Mouse (Mus musculus): Measurements from ENCODE around the gene Clns1a. TPM values are rescaled to one million over a fixed set of nuclear protein-coding genes. Genes with fewer than 3 reads are reported as not detected.
A peak's percentile ranks its signal among the peaks of the same experiment; 100 is the strongest.

Clns1a gene
- polyA plus RNA-seq, 1 experiment from 2014 or later: 65.2 TPM

DNA sequence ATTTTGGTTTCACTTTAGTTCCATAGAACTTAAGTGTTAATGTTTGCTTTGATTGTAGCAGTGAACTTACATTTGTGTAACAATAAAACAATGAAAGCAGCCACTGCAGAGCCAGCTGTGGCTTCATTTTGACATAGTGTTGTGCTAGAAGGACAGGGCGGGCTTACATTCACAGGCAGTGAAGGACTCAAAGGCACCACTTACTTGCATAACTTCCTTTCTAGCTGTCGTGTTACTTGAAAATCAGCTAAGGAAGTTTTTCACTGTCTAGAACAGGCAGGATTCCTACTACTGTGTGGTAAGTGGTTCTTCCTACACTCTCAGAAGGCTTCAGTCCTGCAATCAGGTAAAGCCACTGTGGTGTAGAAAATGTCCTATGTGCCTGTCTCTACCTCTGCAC lies 8.6 kb upstream of the Clns1a start:
- no peaks in the 10 kb centered on the region for H3K27me3 ChIP-seq (replicated peaks; ENCODE audit: control insufficient read depth, insufficient read depth, low read length)
- no peak overlapping the region for H3K27ac ChIP-seq (ENCODE audit: low read depth, low read length)
- no peak overlapping the region for H3K4me2 ChIP-seq (replicated peaks; ENCODE audit: low read depth)
- no peak for ATAC-seq
- H3K9me3 ChIP-seq (ENCODE audit: control insufficient read depth): no peaks in the 10 kb centered on the region
- TF ChIP-seq CTCF (IDR thresholded peaks at IDR 0.05; ENCODE audit: low read depth): no peak
- H3K9ac ChIP-seq (ENCODE audit: low read depth, low read length): no peak overlapping the region
- H3K4me1 ChIP-seq (replicated peaks; ENCODE audit: control insufficient read depth, insufficient read depth, low read length): no peaks in the 10 kb centered on the region
- peaks cover 20% of the 10 kb centered on the region for H3K36me3 ChIP-seq (ENCODE audit: control insufficient read depth, insufficient read depth)
- WGBS: 82% methylated on average over 2 of the region's 2 CpGs
- H3K4me3 ChIP-seq (ENCODE audit: low read depth, low read length): no peak overlapping the region

DNA sequence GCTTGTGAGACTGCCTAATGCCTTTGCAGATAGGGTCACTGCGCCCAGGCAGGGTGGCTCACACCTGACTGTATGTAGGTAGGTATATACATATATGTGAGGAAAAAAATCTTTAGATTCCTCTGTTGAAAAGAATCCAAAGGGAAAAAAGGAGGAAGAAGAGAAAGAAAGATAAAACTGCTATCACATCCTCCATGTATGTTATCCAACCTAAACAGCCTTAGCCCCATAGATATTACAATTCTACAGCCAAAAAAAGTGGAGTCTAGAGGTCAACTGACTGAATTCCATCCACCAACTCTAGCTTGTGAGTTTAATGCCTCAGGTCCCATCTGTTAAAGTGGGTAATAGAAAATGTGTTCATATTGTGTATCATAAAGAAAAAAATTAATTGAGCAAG lies 993 bp upstream of the Clns1a start:
- TF ChIP-seq CTCF (IDR thresholded peaks at IDR 0.05; ENCODE audit: low read depth): no peak
- Histone ChIP-seq H3K9me3 (ENCODE audit: control insufficient read depth) (no peaks in the 10 kb centered on the region), H3K4me3 (ENCODE audit: low read depth, low read length) (no peak overlapping the region), H3K27ac (ENCODE audit: low read depth, low read length) (no peak overlapping the region), H3K4me2 (replicated peaks; ENCODE audit: low read depth) (no peak overlapping the region), H3K9ac (ENCODE audit: low read depth, low read length) (no peak overlapping the region), H3K36me3 (ENCODE audit: control insufficient read depth, insufficient read depth) (no peaks in the 10 kb centered on the region), H3K4me1 (replicated peaks; ENCODE audit: control insufficient read depth, insufficient read depth, low read length) (peaks cover 5% of the 10 kb centered on the region), H3K27me3 (replicated peaks; ENCODE audit: control insufficient read depth, insufficient read depth, low read length) (no peaks in the 10 kb centered on the region)
- WGBS: 95% methylated on average over 1 of the region's 1 CpGs
- ATAC-seq: no peak

DNA sequence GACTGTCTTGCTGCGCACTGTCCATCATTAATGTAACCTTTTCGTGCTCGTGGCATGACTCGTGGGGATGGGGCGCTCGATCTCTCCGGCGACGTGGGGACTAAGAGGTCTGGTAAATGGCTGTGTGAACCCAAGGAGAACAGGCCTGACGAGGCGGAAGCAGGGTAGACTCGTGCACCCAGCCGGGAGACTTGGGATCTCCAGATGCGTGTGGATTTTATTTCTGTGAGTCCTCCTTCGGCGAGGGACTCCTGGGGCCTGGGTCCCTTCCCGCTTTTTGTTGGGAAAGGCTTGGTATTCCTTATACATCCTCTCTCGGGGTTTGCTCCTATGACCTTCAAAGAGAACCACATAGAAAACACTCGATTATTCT lies 315 bp upstream of the Clns1a start:
- ATAC-seq: peak; percentile 49
- TF ChIP-seq CTCF (IDR thresholded peaks at IDR 0.05; ENCODE audit: low read depth): no peak
- Histone ChIP-seq H3K36me3 (ENCODE audit: control insufficient read depth, insufficient read depth) (no peaks in the 10 kb centered on the region), H3K4me1 (replicated peaks; ENCODE audit: control insufficient read depth, insufficient read depth, low read length) (peaks cover 5% of the 10 kb centered on the region), H3K9ac (ENCODE audit: low read depth, low read length) (peak overlapping the region; percentile 91), H3K27ac (ENCODE audit: low read depth, low read length) (peak overlapping the region; percentile 55; the same call in 1 of the 2 replicates), H3K9me3 (ENCODE audit: control insufficient read depth) (no peaks in the 10 kb centered on the region), H3K4me2 (replicated peaks; ENCODE audit: low read depth) (peak overlapping the region; percentile 74), H3K4me3 (ENCODE audit: low read depth, low read length) (peak overlapping the region; percentile 90), H3K27me3 (replicated peaks; ENCODE audit: control insufficient read depth, insufficient read depth, low read length) (no peaks in the 10 kb centered on the region)
- 33% methylated on average over 19 of the region's 19 CpGs for WGBS

DNA sequence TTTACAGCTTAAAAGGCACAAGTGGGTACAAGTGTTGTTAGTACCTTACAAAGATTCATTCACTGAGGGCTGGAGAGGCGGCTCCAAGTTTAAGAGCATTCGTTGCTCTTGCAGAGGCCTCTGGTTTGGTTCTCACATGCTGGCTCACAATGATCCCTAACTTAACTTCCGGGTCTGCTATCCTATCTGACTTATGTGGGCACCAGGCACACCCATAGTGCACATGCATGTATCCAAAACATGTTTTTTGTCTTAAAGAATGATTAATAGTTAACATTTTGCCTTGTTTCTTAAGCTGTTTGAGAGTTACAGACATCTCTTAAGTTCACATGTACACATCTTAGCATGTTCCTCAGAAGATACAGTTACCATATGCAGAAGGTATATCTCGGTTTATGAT lies 3.7 kb downstream of the Clns1a start:
- Histone ChIP-seq H3K4me3 (ENCODE audit: low read depth, low read length) (no peak overlapping the region), H3K4me2 (replicated peaks; ENCODE audit: low read depth) (no peak overlapping the region), H3K9me3 (ENCODE audit: control insufficient read depth) (no peaks in the 10 kb centered on the region), H3K4me1 (replicated peaks; ENCODE audit: control insufficient read depth, insufficient read depth, low read length) (peaks cover 5% of the 10 kb centered on the region), H3K9ac (ENCODE audit: low read depth, low read length) (no peak overlapping the region), H3K27me3 (replicated peaks; ENCODE audit: control insufficient read depth, insufficient read depth, low read length) (no peaks in the 10 kb centered on the region), H3K27ac (ENCODE audit: low read depth, low read length) (no peak overlapping the region), H3K36me3 (ENCODE audit: control insufficient read depth, insufficient read depth) (no peaks in the 10 kb centered on the region)
- no peak for ATAC-seq
- WGBS: 94% methylated on average over 4 of the region's 4 CpGs
- TF ChIP-seq CTCF (IDR thresholded peaks at IDR 0.05; ENCODE audit: low read depth): no peak

DNA sequence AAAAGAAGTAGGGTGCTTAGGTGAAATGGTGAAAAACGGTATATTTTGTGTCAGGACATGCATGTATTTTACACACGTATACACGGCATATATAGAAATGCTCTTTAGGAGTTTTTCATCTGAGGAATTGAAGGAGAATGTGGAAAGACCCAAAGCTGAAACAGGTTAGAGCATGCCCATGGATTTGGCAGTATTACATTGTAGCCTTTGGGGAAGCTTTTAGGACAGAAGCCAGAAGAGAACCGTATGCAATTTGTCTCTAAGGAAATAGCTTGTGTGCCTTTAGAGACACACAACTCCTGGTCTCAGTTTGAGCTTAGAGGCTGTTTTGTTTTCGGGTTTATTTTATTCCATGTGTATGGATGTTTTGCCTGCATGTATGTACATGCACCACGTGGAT lies 4.7 kb downstream of the Clns1a start:
- no peak overlapping the region for H3K27ac ChIP-seq (ENCODE audit: low read depth, low read length)
- TF ChIP-seq CTCF (IDR thresholded peaks at IDR 0.05; ENCODE audit: low read depth): no peak
- WGBS: 79% methylated on average over 6 of the region's 6 CpGs

DNA sequence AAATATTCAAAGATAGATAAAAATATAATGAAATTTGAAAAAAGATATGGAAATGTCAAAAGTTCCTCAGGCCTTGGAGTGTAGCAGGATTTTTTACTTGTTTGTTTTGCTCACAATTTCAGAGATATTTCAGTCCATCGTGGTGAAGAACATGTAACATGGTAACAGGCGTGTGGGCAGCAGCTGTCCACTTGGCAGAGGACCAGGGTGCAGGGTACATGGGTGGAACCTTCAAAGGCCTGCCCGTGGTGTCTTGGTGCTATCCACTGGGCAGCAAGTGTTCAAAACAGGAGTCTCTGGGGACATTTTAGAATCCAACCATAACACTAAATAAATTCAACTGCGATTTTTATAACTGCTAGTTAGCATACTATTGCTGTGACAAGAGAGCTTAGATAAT lies 10.7 kb downstream of the Clns1a start:
- no peak overlapping the region for H3K4me3 ChIP-seq (ENCODE audit: low read depth, low read length)
- no peaks in the 10 kb centered on the region for H3K27me3 ChIP-seq (replicated peaks; ENCODE audit: control insufficient read depth, insufficient read depth, low read length)
- no peak for ATAC-seq
- no peak overlapping the region for H3K9ac ChIP-seq (ENCODE audit: low read depth, low read length)
- no peaks in the 10 kb centered on the region for H3K9me3 ChIP-seq (ENCODE audit: control insufficient read depth)
- H3K36me3 ChIP-seq (ENCODE audit: control insufficient read depth, insufficient read depth): peaks cover 17% of the 10 kb centered on the region
- TF ChIP-seq CTCF (IDR thresholded peaks at IDR 0.05; ENCODE audit: low read depth): no peak
- no peak overlapping the region for H3K4me2 ChIP-seq (replicated peaks; ENCODE audit: low read depth)
- no peak overlapping the region for H3K27ac ChIP-seq (ENCODE audit: low read depth, low read length)
- H3K4me1 ChIP-seq (replicated peaks; ENCODE audit: control insufficient read depth, insufficient read depth, low read length): no peaks in the 10 kb centered on the region
- WGBS: 83% methylated on average over 4 of the region's 4 CpGs

More for the DNA sequence above, 4.7 kb downstream of the Clns1a start:
- H3K4me1 ChIP-seq (replicated peaks; ENCODE audit: control insufficient read depth, insufficient read depth, low read length): peaks cover 2% of the 10 kb centered on the region
- ATAC-seq: no peak
- no peaks in the 10 kb centered on the region for H3K27me3 ChIP-seq (replicated peaks; ENCODE audit: control insufficient read depth, insufficient read depth, low read length)
- H3K9ac ChIP-seq (ENCODE audit: low read depth, low read length): no peak overlapping the region
- H3K4me2 ChIP-seq (replicated peaks; ENCODE audit: low read depth): no peak overlapping the region
- H3K36me3 ChIP-seq (ENCODE audit: control insufficient read depth, insufficient read depth): no peaks in the 10 kb centered on the region
- no peaks in the 10 kb centered on the region for H3K9me3 ChIP-seq (ENCODE audit: control insufficient read depth)
- H3K4me3 ChIP-seq (ENCODE audit: low read depth, low read length): no peak overlapping the region

DNA sequence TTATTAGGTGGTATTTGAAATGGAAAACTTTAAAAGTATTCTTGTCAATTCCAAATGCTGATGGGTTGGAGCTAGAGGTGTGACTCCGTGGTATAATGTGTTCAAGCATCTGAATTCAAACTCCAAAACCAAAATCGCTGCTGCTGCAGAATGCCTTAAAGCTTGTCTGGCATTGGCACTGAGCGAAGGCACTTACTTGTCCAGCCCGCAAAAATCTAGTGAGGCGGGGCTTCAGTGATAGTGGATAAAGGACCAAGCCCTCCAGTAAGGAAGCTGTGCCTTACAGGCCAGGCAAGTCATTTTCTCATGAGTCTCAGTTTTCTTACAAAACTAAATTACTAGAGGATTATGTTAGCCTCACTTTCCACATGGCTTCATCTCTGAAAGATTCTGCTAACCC lies 11.4 kb downstream of the Clns1a start:
- 70% methylated on average over 5 of the region's 5 CpGs for WGBS
- no peak for TF ChIP-seq CTCF (IDR thresholded peaks at IDR 0.05; ENCODE audit: low read depth)

More for the DNA sequence above, 11.4 kb downstream of the Clns1a start:
- no peak for ATAC-seq
- Histone ChIP-seq H3K4me1 (replicated peaks; ENCODE audit: control insufficient read depth, insufficient read depth, low read length) (no peaks in the 10 kb centered on the region), H3K27me3 (replicated peaks; ENCODE audit: control insufficient read depth, insufficient read depth, low read length) (no peaks in the 10 kb centered on the region), H3K4me2 (replicated peaks; ENCODE audit: low read depth) (no peak overlapping the region), H3K9ac (ENCODE audit: low read depth, low read length) (no peak overlapping the region), H3K4me3 (ENCODE audit: low read depth, low read length) (no peak overlapping the region), H3K27ac (ENCODE audit: low read depth, low read length) (no peak overlapping the region), H3K36me3 (ENCODE audit: control insufficient read depth, insufficient read depth) (peaks cover 24% of the 10 kb centered on the region), H3K9me3 (ENCODE audit: control insufficient read depth) (no peaks in the 10 kb centered on the region)
